Mouse (Mus musculus): ENCODE data around the gene Ppp2r5c.

GRCm38 (mm10) chr12:110479268-110479667 lies 32.3 kb downstream of the Ppp2r5c start:
- TF ChIP-seq CTCF (IDR thresholded peaks at IDR 0.05; ENCODE audit: borderline replicate concordance, insufficient read depth, low read depth, low read length) (no peak), POLR2A (IDR thresholded peaks at IDR 0.05; ENCODE audit: borderline replicate concordance, insufficient read depth, low read length) (no peak)
